11 mouse cellular contexts compared by ENCODE assay signal in the genomic region with DNA sequence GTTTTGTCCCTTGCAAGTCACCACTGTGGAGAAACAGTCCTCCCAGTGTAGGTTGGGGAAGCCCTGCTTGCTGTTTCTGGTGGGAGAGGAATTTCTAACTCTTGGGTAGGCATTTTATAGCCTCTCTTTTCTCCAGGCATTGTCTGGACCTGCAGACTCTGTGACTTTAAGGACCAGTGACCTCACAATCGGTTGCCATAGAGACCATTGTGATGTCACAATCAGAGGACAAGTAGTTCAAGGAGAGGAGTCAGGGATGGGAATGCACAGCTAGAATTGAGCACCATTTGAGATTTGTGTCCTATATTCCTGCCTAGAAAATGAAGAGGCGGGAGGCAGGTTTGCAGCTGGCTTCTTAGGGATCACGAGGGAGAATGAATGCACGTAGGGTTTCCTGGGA. TPM values are rescaled to one million over a fixed set of nuclear protein-coding genes. Genes with fewer than 3 reads are reported as not detected.
"Had no signal": no experiment of that assay in that cellular context is flagged by ENCODE, and none has a peak within 500 bp of the region (broad histone marks: within the 10 kb centered on the region; RNA-seq: fewer than 3 reads in every experiment).

No protein-coding gene starts in this region.

- DNase-seq: kidney, postnatal 25 days; lung, embryonic 14.5 days; lung, postnatal 10 days; lung, postnatal 4 days; midbrain, embryonic 14.5 days; right cerebral cortex, adult 18-20 months; right cerebral cortex, postnatal 25 days; thymus, adult 18-20 months; thymus, postnatal 14 days had no signal

RNA-seq across cellular contexts. Expression of a gene that starts 7.3 kb away (rescaled TPM):
- total RNA-seq: megakaryocyte, adult 5-6 weeks; neutrophil, adult 5-6 weeks had no signal

RNA-seq across cellular contexts. Expression of a gene that starts 29.4 kb away (rescaled TPM):
- total RNA-seq: megakaryocyte, adult 5-6 weeks; neutrophil, adult 5-6 weeks had no signal
